Mouse (Mus musculus) cortical plate, adult 2 months (tissue): ENCODE data around the gene Clec1a.

Source experiments
- CTCF ChIP-seq: fragments of 200-500 bp; IDR thresholded peaks from 2 replicates; pipeline ENCODE4 v1.5.1; 2011; ENCODE audit warnings: mild to moderate bottlenecking, control low read depth, low read length; ENCODE audit not compliant: insufficient read depth; ENCODE audit errors: extremely low read depth
- POLR2A ChIP-seq: fragments of 200-500 bp; IDR thresholded peaks from 2 replicates; pipeline ENCODE4 v1.6.1; 2011; ENCODE audit warnings: mild to moderate bottlenecking, low read length, control low read depth; ENCODE audit not compliant: insufficient read depth; ENCODE audit errors: extremely low read depth

DNA sequence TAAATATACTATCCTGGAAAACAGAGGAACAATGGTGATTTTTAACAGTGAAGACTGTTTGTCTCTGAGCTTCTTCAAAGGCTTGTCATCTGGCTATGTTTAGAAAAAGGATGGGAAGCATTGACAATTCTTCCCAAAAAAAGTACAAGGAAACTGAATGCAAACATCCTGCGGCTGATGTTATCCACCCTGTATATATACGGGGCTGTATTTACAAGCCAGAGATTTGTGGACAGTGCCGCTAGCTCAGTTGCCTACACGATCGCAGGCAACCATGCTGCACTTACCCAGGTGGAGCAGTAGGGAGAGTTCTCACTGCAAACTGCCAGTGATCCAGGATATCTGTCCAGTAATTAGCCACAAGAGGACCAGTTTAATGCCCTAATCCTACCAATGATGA, 26.6 kb downstream of the Clec1a start:
- TF ChIP-seq CTCF (no peak), POLR2A (no peak)
